Mouse (Mus musculus) CH12.LX (cell line): ENCODE results near the gene Kcnk3. TPM values are rescaled to one million over a fixed set of nuclear protein-coding genes. Genes with fewer than 3 reads are reported as not detected.

Experiments
- DNase-seq: peaks from one replicate; pipeline ENCODE4 v3.0.0-alpha.2; 2013; ENCODE audit errors: extremely low read depth
- H3K27ac ChIP-seq: 2 replicates; pipeline ENCODE4 v1.5.1; 2012; ENCODE audit warnings: low read depth, mild to moderate bottlenecking, control low read depth, moderate library complexity; ENCODE audit not compliant: insufficient read depth
- H3K27me3 ChIP-seq: replicated peaks from 2 replicates; pipeline ENCODE3; 2012; ENCODE audit warnings: inconsistent platforms
- H3K36me3 ChIP-seq, 2 experiments: replicated peaks in 1 of 2; 2 replicates each; pipeline versions ENCODE3 to v1.6.1; 2012; ENCODE audit warnings: inconsistent platforms in 1 of 2, low read length in 1 of 2, mild to moderate bottlenecking in 1 of 2, mixed read lengths in 1 of 2, moderate library complexity in 1 of 2; ENCODE audit not compliant: control insufficient read depth in 1 of 2, insufficient read depth in 1 of 2
- H3K4me1 ChIP-seq, 2 experiments: 2 replicates each; pipeline ENCODE4 v1.6.1; 2012; ENCODE audit warnings: inconsistent platforms in 1 of 2, moderate library complexity in 1 of 2; ENCODE audit not compliant: insufficient read depth in 2 of 2, control insufficient read depth in 1 of 2
- H3K4me2 ChIP-seq: 2 replicates; pipeline ENCODE4 v1.6.1; 2012; ENCODE audit warnings: low read depth, mild to moderate bottlenecking, control low read depth; ENCODE audit not compliant: poor library complexity, insufficient read depth, severe bottlenecking
- H3K4me3 ChIP-seq, 3 experiments: fragments of 150-350 bp in 1 of 3; sonication (generic) in 1 of 3; replicated peaks in 1 of 3; 2 replicates each; pipeline versions ENCODE3 to v1.5.1; 2011 to 2012; ENCODE audit warnings: low read depth in 2 of 3, low read length in 2 of 3, mild to moderate bottlenecking in 2 of 3, moderate library complexity in 2 of 3, control low read depth in 1 of 3, improper control_type of control experiment in 1 of 3, inconsistent platforms in 1 of 3, mixed read lengths in 1 of 3; ENCODE audit not compliant: poor library complexity in 1 of 3
- H3K79me2 ChIP-seq: replicated peaks from 2 replicates; pipeline ENCODE4 v1.6.1; 2012; ENCODE audit warnings: mild to moderate bottlenecking, moderate library complexity; ENCODE audit not compliant: control insufficient read depth, poor library complexity, insufficient read depth, severe bottlenecking; ENCODE audit errors: extremely low read depth
- H3K9ac ChIP-seq: 2 replicates; pipeline ENCODE4 v1.6.1; 2012; ENCODE audit warnings: low read depth, mild to moderate bottlenecking, control low read depth, moderate library complexity; ENCODE audit not compliant: insufficient read depth
- H3K9me3 ChIP-seq: replicated peaks from 2 replicates; pipeline ENCODE3; 2012; ENCODE audit warnings: low read length, inconsistent platforms, mixed read lengths
- BHLHE40 ChIP-seq: IDR thresholded peaks from 2 replicates; pipeline ENCODE4 v1.6.1; 2011; ENCODE audit warnings: mild to moderate bottlenecking, low read depth, low read length, improper control_type of control experiment
- CHD1 ChIP-seq: IDR thresholded peaks from 2 replicates; pipeline ENCODE4 v1.6.1; 2012; ENCODE audit warnings: low read depth, low read length, improper control_type of control experiment, inconsistent platforms
- CHD2 ChIP-seq: IDR thresholded peaks from 2 replicates; pipeline ENCODE4 v1.6.1; 2011; ENCODE audit warnings: low read length, improper control_type of control experiment
- CTCF ChIP-seq, 2 experiments: IDR thresholded peaks in 1 of 2; conservative IDR thresholded peaks in 1 of 2; 2 replicates each; pipeline ENCODE4 v1.5.1; 2011 to 2012; ENCODE audit warnings: low read depth in 2 of 2, low read length in 2 of 2, improper control_type of control experiment in 1 of 2, inconsistent platforms in 1 of 2, mild to moderate bottlenecking in 1 of 2, moderate library complexity in 1 of 2
- E2F4 ChIP-seq: IDR thresholded peaks from 2 replicates; pipeline ENCODE4 v1.6.1; 2011; ENCODE audit warnings: low read depth, low read length, improper control_type of control experiment; ENCODE audit not compliant: insufficient replicate concordance
- ELF1 ChIP-seq: IDR thresholded peaks from 2 replicates; pipeline ENCODE4 v1.6.1; 2014; ENCODE audit warnings: low read depth, mild to moderate bottlenecking, inconsistent platforms, low read length, improper control_type of control experiment
- GABPA ChIP-seq: IDR thresholded peaks from 2 replicates; pipeline ENCODE4 v1.6.1; 2012; ENCODE audit warnings: low read depth, low read length, improper control_type of control experiment, inconsistent platforms; ENCODE audit not compliant: insufficient replicate concordance
- HCFC1 ChIP-seq: IDR thresholded peaks from 2 replicates; pipeline ENCODE4 v1.6.1; 2012; ENCODE audit warnings: low read depth, mild to moderate bottlenecking, inconsistent platforms, low read length, improper control_type of control experiment
- JUN ChIP-seq: IDR thresholded peaks from 2 replicates; pipeline ENCODE4 v1.6.1; 2011; ENCODE audit warnings: low read depth, mild to moderate bottlenecking, low read length, improper control_type of control experiment, moderate library complexity; ENCODE audit not compliant: insufficient read depth
- JUND ChIP-seq: conservative IDR thresholded peaks from 2 replicates; pipeline ENCODE4 v1.6.1; 2011; ENCODE audit warnings: low read depth, low read length, improper control_type of control experiment
- KAT2A ChIP-seq: IDR thresholded peaks from 2 replicates; pipeline ENCODE4 v1.6.1; 2012; ENCODE audit warnings: low read length, improper control_type of control experiment, inconsistent platforms; ENCODE audit not compliant: insufficient replicate concordance
- MAFK ChIP-seq: IDR thresholded peaks from 2 replicates; pipeline ENCODE4 v1.6.1; 2011; ENCODE audit warnings: low read length, improper control_type of control experiment; ENCODE audit not compliant: insufficient replicate concordance
- MAX ChIP-seq: IDR thresholded peaks from 2 replicates; pipeline ENCODE4 v1.6.1; 2011; ENCODE audit warnings: low read length, improper control_type of control experiment
- MAZ ChIP-seq: IDR thresholded peaks from 2 replicates; pipeline ENCODE4 v1.6.1; 2012; ENCODE audit warnings: low read depth, mild to moderate bottlenecking, inconsistent platforms, low read length, improper control_type of control experiment, moderate library complexity
- MXI1 ChIP-seq: IDR thresholded peaks from 2 replicates; pipeline ENCODE4 v1.6.1; 2011; ENCODE audit warnings: mild to moderate bottlenecking, low read depth, low read length, improper control_type of control experiment
- NELFE ChIP-seq: IDR thresholded peaks from 2 replicates; pipeline ENCODE4 v1.6.1; 2011; ENCODE audit warnings: low read depth, low read length, improper control_type of control experiment
- NRF1 ChIP-seq: IDR thresholded peaks from 2 replicates; pipeline ENCODE4 v1.6.1; 2014; ENCODE audit warnings: low read depth, mild to moderate bottlenecking, inconsistent platforms, low read length, improper control_type of control experiment, moderate library complexity
- PAX5 ChIP-seq: IDR thresholded peaks from 2 replicates; pipeline ENCODE4 v1.6.1; 2012; ENCODE audit warnings: low read length, inconsistent platforms, mixed read lengths
- POLR2A ChIP-seq: IDR thresholded peaks from 2 replicates; pipeline ENCODE4 v1.6.1; 2011; ENCODE audit warnings: low read depth, mild to moderate bottlenecking, improper control_type of control experiment, low read length
- POLR2AphosphoS2 ChIP-seq: IDR thresholded peaks from 2 replicates; pipeline ENCODE4 v1.6.1; 2011; ENCODE audit warnings: low read depth, low read length, improper control_type of control experiment
- RCOR1 ChIP-seq: conservative IDR thresholded peaks from 2 replicates; pipeline ENCODE4 v1.6.1; 2012; ENCODE audit warnings: low read depth, mild to moderate bottlenecking, inconsistent platforms, low read length, improper control_type of control experiment
- SIN3A ChIP-seq: IDR thresholded peaks from 2 replicates; pipeline ENCODE4 v1.6.1; 2012; ENCODE audit warnings: low read length, improper control_type of control experiment, inconsistent platforms
- UBTF ChIP-seq: IDR thresholded peaks from 2 replicates; pipeline ENCODE4 v1.6.1; 2012; ENCODE audit warnings: low read depth, mild to moderate bottlenecking, inconsistent platforms, low read length, improper control_type of control experiment, moderate library complexity
- ZC3H11A ChIP-seq: IDR thresholded peaks from 2 replicates; pipeline ENCODE4 v1.6.1; 2012; ENCODE audit warnings: low read depth, mild to moderate bottlenecking, inconsistent platforms, low read length, improper control_type of control experiment
- ZKSCAN1 ChIP-seq: IDR thresholded peaks from 2 replicates; pipeline ENCODE4 v1.6.1; 2012; ENCODE audit warnings: low read depth, inconsistent platforms, low read length, improper control_type of control experiment, borderline replicate concordance
- ZMIZ1 ChIP-seq: IDR thresholded peaks from 2 replicates; pipeline ENCODE4 v1.6.1; 2012; ENCODE audit warnings: low read depth, mild to moderate bottlenecking, inconsistent platforms, low read length, improper control_type of control experiment
- dilution Hi-C: fragments of 300-500 bp; cut with MboI; formaldehyde crosslinking; loops from 2 replicates; pipeline ENCODE4 v1.14.3; 2020; ENCODE audit warnings: low sequenced_read_pairs; ENCODE audit not compliant: extremely low pct_unique_long_range_greater_than_20kb, extremely low pct_ligation_motif_present
- in situ Hi-C: fragments of 300-500 bp; cut with MboI; formaldehyde crosslinking; loops from 3 replicates; pipeline ENCODE4 v1.14.3; 2019; ENCODE audit warnings: low sequenced_read_pairs, low pct_ligation_motif_present, low pct_unique_long_range_greater_than_20kb, mixed read lengths
- polyA plus RNA-seq: library from polyadenylated mRNA; unstranded; fragments of >175 nt; gene quantifications from 2 replicates; pipeline ENCODE4 v1.2.1, GENCODE M21; 2012; ENCODE audit warnings: low read depth; ENCODE audit not compliant: insufficient read length
- total RNA-seq, 2 experiments: library from RNA; depleted of rRNA; stranded (reverse); fragments of 300-350 nt in 1 of 2; fragments of >200 nt in 1 of 2; gene quantifications; 2 replicates each; pipeline ENCODE4 v1.2.3; 2012 to 2014

Kcnk3 gene
- total and polyA plus RNA-seq, 3 experiments = not detected

GRCm38 (mm10) chr5:30630401-30630800, 42.4 kb downstream of the Kcnk3 start:
- no peaks in the 10 kb centered on the region for H3K9me3 ChIP-seq
- no peak overlapping the region for H3K27ac ChIP-seq
- H3K79me2 ChIP-seq = no peaks in the 10 kb centered on the region
- in situ Hi-C loops = loop anchor here (10.0 kb wide), 1 partner anchor 416 kb away; no protein-coding TSS in a partner anchor
- no peak overlapping the region for H3K4me3 ChIP-seq
- no peak for TF ChIP-seq POLR2A
- TF ChIP-seq ZKSCAN1 = no peak
- TF ChIP-seq GABPA = no peak
- no peak for TF ChIP-seq NRF1
- no peak for TF ChIP-seq CHD1
- TF ChIP-seq E2F4 = no peak
- TF ChIP-seq MAX = no peak
- no peak for TF ChIP-seq KAT2A
- TF ChIP-seq MXI1 = no peak
- no peak for TF ChIP-seq PAX5
- no peak for TF ChIP-seq HCFC1
- no peak for TF ChIP-seq RCOR1
- no peak for TF ChIP-seq JUN
- no peak for TF ChIP-seq ZC3H11A
- no peak for TF ChIP-seq MAFK
- no peak for TF ChIP-seq NELFE
- H3K27me3 ChIP-seq = peaks cover 2% of the 10 kb centered on the region
- no peaks in the 10 kb centered on the region for H3K36me3 ChIP-seq
- no peak overlapping the region for H3K9ac ChIP-seq
- no peak overlapping the region for H3K4me2 ChIP-seq
- dilution Hi-C loops = loop anchor here (25.0 kb wide), 1 partner anchor 93 kb away; the partner anchor contains the start of gene Cib4
- no peak for DNase-seq
- peaks cover 5 to 10% of the 10 kb centered on the region in 2 experiments; a peak in 3 of 4 replicates for H3K4me1 ChIP-seq

- dilution Hi-C loops (loop anchor here (25.0 kb wide), 1 partner anchor 95 kb away; the partner anchor contains the start of gene Cib4), in situ Hi-C loops (loop anchor here (10.0 kb wide), 1 partner anchor 417 kb away; no protein-coding TSS in a partner anchor)
- no peak overlapping the region for H3K9ac ChIP-seq
- H3K4me3 ChIP-seq = no peak overlapping the region
- H3K79me2 ChIP-seq = no peaks in the 10 kb centered on the region
- H3K9me3 ChIP-seq = no peaks in the 10 kb centered on the region
- H3K27ac ChIP-seq = no peak overlapping the region
- DNase-seq = no peak
- H3K4me1 ChIP-seq = peaks cover 5 to 22% of the 10 kb centered on the region in 2 experiments; a peak in 3 of 4 replicates
- H3K27me3 ChIP-seq = peaks cover 2% of the 10 kb centered on the region
- H3K36me3 ChIP-seq = no peaks in the 10 kb centered on the region
- H3K4me2 ChIP-seq = no peak overlapping the region
- TF ChIP-seq CTCF (conservative IDR thresholded peaks at IDR 0.05 in 1 of 2, IDR thresholded peaks at IDR 0.05 in 1 of 2; ENCODE audit: low read depth in 2 of 2, low read length in 2 of 2) (no peak), NRF1 (no peak), MAZ (no peak), ELF1 (no peak), ZC3H11A (no peak), POLR2A (no peak), HCFC1 (no peak), JUND (no peak), UBTF (no peak), PAX5 (no peak), SIN3A (no peak), BHLHE40 (no peak), GABPA (no peak), CHD2 (no peak), RCOR1 (no peak), MXI1 (no peak), POLR2AphosphoS2 (no peak), ZMIZ1 (no peak)
- TF ChIP-seq, all 38 proteins: peak for 0
These were observed 44.2 kb downstream of the Kcnk3 start for GRCm38 (mm10) chr5:30632134-30632533.
